Mouse (Mus musculus) heart, embryonic 15.5 days (tissue): ENCODE data around the gene Lag3. TPM values are rescaled to one million over a fixed set of nuclear protein-coding genes. Genes with fewer than 3 reads are reported as not detected.

Experiments
- ATAC-seq: fragments of 200-750 bp; cut with Nextera tagmentation; replicated peaks from 2 replicates; pipeline ENCODE4 v1.8.0; 2017; ENCODE audit warnings: low read depth, moderate TSS enrichment; ENCODE audit not compliant: insufficient number of reproducible peaks, insufficient read depth, low FRiP score
- H3K27ac ChIP-seq: fragments of 300-500 bp; sonication (generic); 2 replicates; pipeline ENCODE4 v1.5.1; 2015; ENCODE audit warnings: mild to moderate bottlenecking, inconsistent platforms
- H3K27me3 ChIP-seq: fragments of 300-500 bp; sonication (generic); 2 replicates; pipeline ENCODE4 v1.6.1; 2015; ENCODE audit warnings: inconsistent platforms
- H3K36me3 ChIP-seq: fragments of 300-500 bp; sonication (generic); 2 replicates; pipeline ENCODE4 v1.6.1; 2015; ENCODE audit warnings: mild to moderate bottlenecking, inconsistent platforms
- H3K4me1 ChIP-seq: fragments of 300-500 bp; sonication (generic); replicated peaks from 2 replicates; pipeline ENCODE4 v1.6.1; 2015; ENCODE audit warnings: inconsistent platforms
- H3K4me2 ChIP-seq: fragments of 300-500 bp; sonication (generic); 2 replicates; pipeline ENCODE4 v1.6.1; 2015; ENCODE audit warnings: inconsistent platforms, mild to moderate bottlenecking, moderate library complexity
- H3K4me3 ChIP-seq: fragments of 300-500 bp; sonication (generic); 2 replicates; pipeline ENCODE4 v1.5.1; 2015; ENCODE audit warnings: mild to moderate bottlenecking, inconsistent platforms
- H3K9ac ChIP-seq: fragments of 300-500 bp; sonication (generic); 2 replicates; pipeline ENCODE4 v1.6.1; 2015; ENCODE audit warnings: mild to moderate bottlenecking, inconsistent platforms
- H3K9me3 ChIP-seq: fragments of 300-500 bp; sonication (generic); replicated peaks from 2 replicates; pipeline ENCODE4 v1.6.1; 2016; ENCODE audit warnings: inconsistent platforms
- WGBS: fragments of 180-500 bp; shearing (Covaris S2); methylation state at CpG from one replicate; pipeline ENCODE4 v1.1.7; 2015; ENCODE audit warnings: mixed read lengths; 5-methylcytosine and 5-hydroxymethylcytosine counted together
- polyA plus RNA-seq: library from polyadenylated mRNA; unstranded; fragments of >200 nt; fragmentation: Nextera tagmentation; extraction: Ambion mirVana; gene quantifications from 2 replicates; pipeline ENCODE4 v1.2.1, GENCODE M21; 2015

Gene Lag3
- polyA plus RNA-seq, 1 experiment from 2014 or later: 1.2 TPM

- WGBS: under 1% methylated on average over 86 of the region's 86 CpGs
- Histone ChIP-seq H3K4me1 (peaks cover 39% of the 10 kb centered on the region), H3K27me3 (peaks cover 34% of the 10 kb centered on the region), H3K27ac (peak within 1 kb of the TSS; percentile 87), H3K4me2 (peak within 1 kb of the TSS; percentile 98), H3K4me3 (peak within 1 kb of the TSS; percentile 81), H3K9me3 (no peaks in the 10 kb centered on the region), H3K9ac (peak within 1 kb of the TSS; percentile 84), H3K36me3 (peaks cover 8% of the 10 kb centered on the region; the same call in 1 of the 2 replicates)
- peak; percentile 83 for ATAC-seq
Measured at GRCm38 (mm10) chr6:124856916-124857839, 54.3 kb downstream of the Lag3 start, which contains the start of gene P3h3. P3h3 (minus strand) TSS chr6:124857752.

GRCm38 (mm10) chr6:124856321-124856720 is 55.2 kb downstream of the Lag3 start:
- peak overlapping the region; percentile 98 for H3K4me2 ChIP-seq
- H3K9ac ChIP-seq: peak overlapping the region; percentile 84
- 8% methylated on average over 13 of the region's 14 CpGs for WGBS
- peaks cover 27% of the 10 kb centered on the region for H3K27me3 ChIP-seq
- peak overlapping the region; percentile 35 for H3K27ac ChIP-seq
- H3K4me1 ChIP-seq: peaks cover 35% of the 10 kb centered on the region
- H3K36me3 ChIP-seq: peaks cover 8% of the 10 kb centered on the region; the same call in 1 of the 2 replicates
- peak overlapping the region; percentile 81 for H3K4me3 ChIP-seq
- no peaks in the 10 kb centered on the region for H3K9me3 ChIP-seq
- ATAC-seq: peak; percentile 29; the same call in 1 of the 2 replicates

GRCm38 (mm10) chr6:124854647-124855046 is 56.9 kb downstream of the Lag3 start:
- Histone ChIP-seq H3K4me1 (peaks cover 29% of the 10 kb centered on the region), H3K4me3 (no peak overlapping the region), H3K27ac (no peak overlapping the region), H3K4me2 (no peak overlapping the region), H3K36me3 (peaks cover 8% of the 10 kb centered on the region; the same call in 1 of the 2 replicates), H3K9ac (no peak overlapping the region), H3K9me3 (no peaks in the 10 kb centered on the region), H3K27me3 (peaks cover 21% of the 10 kb centered on the region)
- WGBS: 68% methylated on average over 12 of the region's 12 CpGs
- no peak for ATAC-seq

Other genes with a start within 250 kb of the Lag3 start
- gene Lpcat3, start 248.7 kb downstream of the Lag3 start, polyA plus RNA-seq: 41.0 and 53.6 TPM in 2 replicates
- gene Emg1, start 199.5 kb downstream of the Lag3 start, polyA plus RNA-seq: 108 and 121 TPM in 2 replicates
- 307 and 324 TPM in 2 replicates for gene Phb2, start 199.4 kb downstream of the Lag3 start, polyA plus RNA-seq
- gene Ptpn6, start 173.0 kb downstream of the Lag3 start, polyA plus RNA-seq: 5.6 and 21.1 TPM in 2 replicates
- 387 and 416 TPM in 2 replicates for gene Grcc10, start 170.3 kb downstream of the Lag3 start, polyA plus RNA-seq
- gene Gm45234, start 155.7 kb downstream of the Lag3 start, polyA plus RNA-seq: not detected in 2 replicates
- 9.3 and 11.7 TPM in 2 replicates for gene Atn1, start 155.2 kb downstream of the Lag3 start, polyA plus RNA-seq
- 2.7 and 4.3 TPM in 2 replicates for gene Eno2, start 142.0 kb downstream of the Lag3 start, polyA plus RNA-seq
- gene Lrrc23, start 132.0 kb downstream of the Lag3 start, polyA plus RNA-seq: 0.83 and 1.0 TPM in 2 replicates
- gene Spsb2, start 103.0 kb downstream of the Lag3 start, polyA plus RNA-seq: 7.0 and 9.8 TPM in 2 replicates
- 1,247 and 1,352 TPM in 2 replicates for gene Tpi1, start 97.4 kb downstream of the Lag3 start, polyA plus RNA-seq
- gene Usp5, start 82.2 kb downstream of the Lag3 start, polyA plus RNA-seq: 87.2 and 114 TPM in 2 replicates
- 117 and 128 TPM in 2 replicates for gene Cdca3, start 82.2 kb downstream of the Lag3 start, polyA plus RNA-seq
- 4.9 and 5.2 TPM in 2 replicates for gene Gnb3, start 71.4 kb downstream of the Lag3 start, polyA plus RNA-seq
- gene P3h3, start 54.0 kb downstream of the Lag3 start, polyA plus RNA-seq: 14.0 and 24.2 TPM in 2 replicates
- 2.2 and 2.4 TPM in 2 replicates for gene Gpr162, start 47.7 kb downstream of the Lag3 start, polyA plus RNA-seq
- gene Cd4, start 23.5 kb downstream of the Lag3 start, polyA plus RNA-seq: 0.05 and 0.68 TPM in 2 replicates
- gene Ptms, start 8.4 kb upstream of the Lag3 start, polyA plus RNA-seq: 255 and 294 TPM in 2 replicates
- 358 and 371 TPM in 2 replicates for gene Mlf2, start 19.7 kb upstream of the Lag3 start, polyA plus RNA-seq
- gene Cops7a, start 53.8 kb upstream of the Lag3 start, polyA plus RNA-seq: 129 and 139 TPM in 2 replicates
- gene Pianp, start 85.0 kb upstream of the Lag3 start, polyA plus RNA-seq: 0.62 and 1.1 TPM in 2 replicates
- 9.0 and 12.4 TPM in 2 replicates for gene Zfp384, start 97.4 kb upstream of the Lag3 start, polyA plus RNA-seq
- 79.2 and 83.1 TPM in 2 replicates for gene Ing4, start 128.1 kb upstream of the Lag3 start, polyA plus RNA-seq
- gene Acrbp, start 138.0 kb upstream of the Lag3 start, polyA plus RNA-seq: 5.2 and 7.1 TPM in 2 replicates
- 0.35 and 0.90 TPM in 2 replicates for gene Lpar5, start 156.2 kb upstream of the Lag3 start, polyA plus RNA-seq
- gene Chd4, start 184.3 kb upstream of the Lag3 start, polyA plus RNA-seq: 61.1 and 63.4 TPM in 2 replicates
- 35.0 and 43.6 TPM in 2 replicates for gene Nop2, start 220.2 kb upstream of the Lag3 start, polyA plus RNA-seq
- 9.7 and 13.4 TPM in 2 replicates for gene Iffo1, start 233.5 kb upstream of the Lag3 start, polyA plus RNA-seq